Mouse (Mus musculus): ENCODE measurements at regions not wholly inside any gene's neighbourhood (a gene's known extent, or its start where the extent isn't known, plus 50 kb on each side); places are given as distances from the start of the nearest gene placed in this dataset.

- TF ChIP-seq CTCF (IDR thresholded peaks at IDR 0.05; ENCODE audit: borderline replicate concordance, control insufficient read depth, extremely low read depth, insufficient read depth, low read length, poor library complexity) (no peak), POLR2A (IDR thresholded peaks at IDR 0.05; ENCODE audit: control insufficient read depth, extremely low read depth, insufficient read depth, low read length, poor library complexity) (no peak)
Measured at GRCm38 (mm10) chr2:30708762-30709385, 94.6 kb downstream of the 1700001O22Rik start.
